Mouse (Mus musculus) CH12.LX (cell line): ENCODE data around the gene Neb. TPM values are rescaled to one million over a fixed set of nuclear protein-coding genes. Genes with fewer than 3 reads are reported as not detected.

Experiments used
- DNase-seq: peaks from one replicate; pipeline ENCODE4 v3.0.0-alpha.2; 2013; ENCODE audit errors: extremely low read depth
- H3K27ac ChIP-seq: 2 replicates; pipeline ENCODE4 v1.5.1; 2012; ENCODE audit warnings: low read depth, mild to moderate bottlenecking, control low read depth, moderate library complexity; ENCODE audit not compliant: insufficient read depth
- H3K27me3 ChIP-seq: replicated peaks from 2 replicates; pipeline ENCODE3; 2012; ENCODE audit warnings: inconsistent platforms
- H3K36me3 ChIP-seq, 2 experiments: replicated peaks in 1 of 2; 2 replicates each; pipeline versions ENCODE3 to v1.6.1; 2012; ENCODE audit warnings: inconsistent platforms in 1 of 2, low read length in 1 of 2, mild to moderate bottlenecking in 1 of 2, mixed read lengths in 1 of 2, moderate library complexity in 1 of 2; ENCODE audit not compliant: control insufficient read depth in 1 of 2, insufficient read depth in 1 of 2
- H3K4me1 ChIP-seq, 2 experiments: 2 replicates each; pipeline ENCODE4 v1.6.1; 2012; ENCODE audit warnings: inconsistent platforms in 1 of 2, moderate library complexity in 1 of 2; ENCODE audit not compliant: insufficient read depth in 2 of 2, control insufficient read depth in 1 of 2
- H3K4me2 ChIP-seq: 2 replicates; pipeline ENCODE4 v1.6.1; 2012; ENCODE audit warnings: low read depth, mild to moderate bottlenecking, control low read depth; ENCODE audit not compliant: poor library complexity, insufficient read depth, severe bottlenecking
- H3K4me3 ChIP-seq, 3 experiments: fragments of 150-350 bp in 1 of 3; sonication (generic) in 1 of 3; replicated peaks in 1 of 3; 2 replicates each; pipeline versions ENCODE3 to v1.5.1; 2011 to 2012; ENCODE audit warnings: low read depth in 2 of 3, low read length in 2 of 3, mild to moderate bottlenecking in 2 of 3, moderate library complexity in 2 of 3, control low read depth in 1 of 3, improper control_type of control experiment in 1 of 3, inconsistent platforms in 1 of 3, mixed read lengths in 1 of 3; ENCODE audit not compliant: poor library complexity in 1 of 3
- H3K79me2 ChIP-seq: replicated peaks from 2 replicates; pipeline ENCODE4 v1.6.1; 2012; ENCODE audit warnings: mild to moderate bottlenecking, moderate library complexity; ENCODE audit not compliant: control insufficient read depth, poor library complexity, insufficient read depth, severe bottlenecking; ENCODE audit errors: extremely low read depth
- H3K9ac ChIP-seq: 2 replicates; pipeline ENCODE4 v1.6.1; 2012; ENCODE audit warnings: low read depth, mild to moderate bottlenecking, control low read depth, moderate library complexity; ENCODE audit not compliant: insufficient read depth
- H3K9me3 ChIP-seq: replicated peaks from 2 replicates; pipeline ENCODE3; 2012; ENCODE audit warnings: low read length, inconsistent platforms, mixed read lengths
- CHD2 ChIP-seq: IDR thresholded peaks from 2 replicates; pipeline ENCODE4 v1.6.1; 2011; ENCODE audit warnings: low read length, improper control_type of control experiment
- E2F4 ChIP-seq: IDR thresholded peaks from 2 replicates; pipeline ENCODE4 v1.6.1; 2011; ENCODE audit warnings: low read depth, low read length, improper control_type of control experiment; ENCODE audit not compliant: insufficient replicate concordance
- ELF1 ChIP-seq: IDR thresholded peaks from 2 replicates; pipeline ENCODE4 v1.6.1; 2014; ENCODE audit warnings: low read depth, mild to moderate bottlenecking, inconsistent platforms, low read length, improper control_type of control experiment
- EP300 ChIP-seq: IDR thresholded peaks from 2 replicates; pipeline ENCODE4 v1.6.1; 2011; ENCODE audit warnings: low read length, improper control_type of control experiment
- IRF4 ChIP-seq: IDR thresholded peaks from 2 replicates; pipeline ENCODE4 v1.6.1; 2014; ENCODE audit warnings: low read depth, mild to moderate bottlenecking, inconsistent platforms, low read length, improper control_type of control experiment
- MAX ChIP-seq: IDR thresholded peaks from 2 replicates; pipeline ENCODE4 v1.6.1; 2011; ENCODE audit warnings: low read length, improper control_type of control experiment
- NELFE ChIP-seq: IDR thresholded peaks from 2 replicates; pipeline ENCODE4 v1.6.1; 2011; ENCODE audit warnings: low read depth, low read length, improper control_type of control experiment
- NRF1 ChIP-seq: IDR thresholded peaks from 2 replicates; pipeline ENCODE4 v1.6.1; 2014; ENCODE audit warnings: low read depth, mild to moderate bottlenecking, inconsistent platforms, low read length, improper control_type of control experiment, moderate library complexity
- PAX5 ChIP-seq: IDR thresholded peaks from 2 replicates; pipeline ENCODE4 v1.6.1; 2012; ENCODE audit warnings: low read length, inconsistent platforms, mixed read lengths
- POLR2A ChIP-seq: IDR thresholded peaks from 2 replicates; pipeline ENCODE4 v1.6.1; 2011; ENCODE audit warnings: low read depth, mild to moderate bottlenecking, improper control_type of control experiment, low read length
- RCOR1 ChIP-seq: conservative IDR thresholded peaks from 2 replicates; pipeline ENCODE4 v1.6.1; 2012; ENCODE audit warnings: low read depth, mild to moderate bottlenecking, inconsistent platforms, low read length, improper control_type of control experiment
- SIN3A ChIP-seq: IDR thresholded peaks from 2 replicates; pipeline ENCODE4 v1.6.1; 2012; ENCODE audit warnings: low read length, improper control_type of control experiment, inconsistent platforms
- TBP ChIP-seq: conservative IDR thresholded peaks from 2 replicates; pipeline ENCODE4 v1.6.1; 2011; ENCODE audit warnings: low read depth, low read length, improper control_type of control experiment
- ZKSCAN1 ChIP-seq: IDR thresholded peaks from 2 replicates; pipeline ENCODE4 v1.6.1; 2012; ENCODE audit warnings: low read depth, inconsistent platforms, low read length, improper control_type of control experiment, borderline replicate concordance
- ZNF384 ChIP-seq: IDR thresholded peaks from 2 replicates; pipeline ENCODE4 v1.6.1; 2012; ENCODE audit warnings: low read depth, low read length, improper control_type of control experiment, inconsistent platforms
- dilution Hi-C: fragments of 300-500 bp; cut with MboI; formaldehyde crosslinking; loops from 2 replicates; pipeline ENCODE4 v1.14.3; 2020; ENCODE audit warnings: low sequenced_read_pairs; ENCODE audit not compliant: extremely low pct_unique_long_range_greater_than_20kb, extremely low pct_ligation_motif_present
- in situ Hi-C: fragments of 300-500 bp; cut with MboI; formaldehyde crosslinking; loops from 3 replicates; pipeline ENCODE4 v1.14.3; 2019; ENCODE audit warnings: low sequenced_read_pairs, low pct_ligation_motif_present, low pct_unique_long_range_greater_than_20kb, mixed read lengths
- polyA plus RNA-seq: library from polyadenylated mRNA; unstranded; fragments of >175 nt; gene quantifications from 2 replicates; pipeline ENCODE4 v1.2.1, GENCODE M21; 2012; ENCODE audit warnings: low read depth; ENCODE audit not compliant: insufficient read length
- total RNA-seq, 2 experiments: library from RNA; depleted of rRNA; stranded (reverse); fragments of 300-350 nt in 1 of 2; fragments of >200 nt in 1 of 2; gene quantifications; 2 replicates each; pipeline ENCODE4 v1.2.3; 2012 to 2014

Neb gene
- total and polyA plus RNA-seq, 3 experiments, result 1.5 to 1.8 (median 1.7) TPM

- dilution Hi-C loops (no loop called here), in situ Hi-C loops (loop anchor here (10.0 kb wide), 1 partner anchor 47 kb away; the partner anchor contains the start of gene Neb)
Observed at GRCm38 (mm10) chr2:52327244-52327815, 50.9 kb downstream of the Neb start.

GRCm38 (mm10) chr2:52321866-52322265 is 56.4 kb downstream of the Neb start:
- H3K36me3 ChIP-seq, result no peaks in the 10 kb centered on the region
- H3K9ac ChIP-seq, result no peak overlapping the region
- in situ Hi-C loops (loop anchor here (10.0 kb wide), 1 partner anchor 53 kb away; the partner anchor contains the start of gene Neb), dilution Hi-C loops (no loop called here)
- H3K4me3 ChIP-seq, result no peak overlapping the region
- H3K4me1 ChIP-seq, result peaks cover 11 to 49% of the 10 kb centered on the region in 2 experiments
- no peaks in the 10 kb centered on the region for H3K9me3 ChIP-seq
- TF ChIP-seq IRF4 (0 out of 2 replicates have a peak, but pooled peaks have one; percentile 23), SIN3A (no peak), NRF1 (no peak), EP300 (0 out of 2 replicates have a peak, but pooled peaks have one; percentile 49), POLR2A (no peak), E2F4 (no peak), MAX (no peak), ZNF384 (no peak), PAX5 (no peak), ELF1 (no peak)
- H3K4me2 ChIP-seq, result no peak overlapping the region
- no peaks in the 10 kb centered on the region for H3K79me2 ChIP-seq
- H3K27ac ChIP-seq, result no peak overlapping the region
- no peaks in the 10 kb centered on the region for H3K27me3 ChIP-seq
- peak; percentile 55 for DNase-seq

More at GRCm38 (mm10) chr2:52327244-52327815, 50.9 kb downstream of the Neb start:
- no peak overlapping the region for H3K27ac ChIP-seq
- no peaks in the 10 kb centered on the region for H3K79me2 ChIP-seq
- H3K36me3 ChIP-seq, result no peaks in the 10 kb centered on the region
- H3K9me3 ChIP-seq, result no peaks in the 10 kb centered on the region
- H3K4me1 ChIP-seq, result peaks cover under 1 to 3% of the 10 kb centered on the region in 2 experiments; a peak in 1 of 4 replicates
- TF ChIP-seq ZKSCAN1 (no peak), NELFE (no peak), CHD2 (no peak), RCOR1 (no peak), PAX5 (no peak), TBP (no peak)
- H3K27me3 ChIP-seq, result no peaks in the 10 kb centered on the region
- H3K9ac ChIP-seq, result no peak overlapping the region
- no peak overlapping the region for H3K4me2 ChIP-seq
- H3K4me3 ChIP-seq, result no peak overlapping the region
- no peak for DNase-seq
